Mouse (Mus musculus): ENCODE results near the gene Olfr1475. TPM values are rescaled to one million over a fixed set of nuclear protein-coding genes. Genes with fewer than 3 reads are reported as not detected.

Gene Olfr1475
- polyA plus RNA-seq (2015; fragmentation: Nextera tagmentation; extraction: Ambion mirVana): not detected in 2 replicates

GRCm38 (mm10) chr19:13480096-13480495, at the start of gene Olfr1475:
Gene Olfr1475 (minus strand): TSS chr19:13480196.

GRCm38 (mm10) chr19:13527613-13528012, 47.6 kb upstream of the Olfr1475 start, which contains the start of gene Olfr1480:
Gene Olfr1480 (plus strand): TSS chr19:13527913.

GRCm38 (mm10) chr19:13500246-13500645, 20.2 kb upstream of the Olfr1475 start, which contains the start of gene Olfr1477:
Gene Olfr1477 (plus strand): TSS chr19:13500546.

GRCm38 (mm10) chr19:13469265-13469664, 10.7 kb downstream of the Olfr1475 start, which contains the start of gene Olfr1474:
Gene Olfr1474 (plus strand): TSS chr19:13469565.

DNA sequence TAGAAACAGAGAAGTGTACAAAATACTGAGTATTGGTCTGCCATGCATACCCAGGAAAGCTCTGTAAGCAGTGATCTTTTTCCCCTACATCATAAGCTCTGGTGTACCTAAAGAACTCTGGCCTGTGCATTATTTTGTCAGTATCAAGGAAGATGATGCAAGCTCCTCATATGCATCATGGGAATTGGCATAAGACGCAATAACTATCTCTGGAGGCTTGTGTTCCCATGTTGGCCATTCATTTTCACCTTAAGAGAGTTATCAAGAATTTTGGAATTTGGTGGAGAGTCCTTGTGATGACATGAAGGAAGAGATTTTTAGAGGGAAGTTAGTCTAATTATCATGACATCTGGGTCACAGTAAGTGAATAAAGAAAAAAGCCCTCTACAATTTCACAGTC, 24.0 kb downstream of the Olfr1475 start, which contains the start of gene Olfr1472:
TSS of gene Olfr1472 (minus strand) at position 101 of the 400 bp plus-strand sequence.

GRCm38 (mm10) chr19:13443109-13443508, 36.9 kb downstream of the Olfr1475 start, which contains the start of gene Olfr1471:
Gene Olfr1471 (plus strand): TSS chr19:13443409.

Other genes with a start within 250 kb of the Olfr1475 start
- not detected in 2 replicates for gene Olfr1463, start 248.9 kb downstream of the Olfr1475 start, polyA plus RNA-seq (2015; fragmentation: Nextera tagmentation; extraction: Ambion mirVana)
- not detected in 2 replicates for gene Olfr1465, start 164.7 kb downstream of the Olfr1475 start, polyA plus RNA-seq (2015; fragmentation: Nextera tagmentation; extraction: Ambion mirVana)
- gene Olfr1466, start 141.3 kb downstream of the Olfr1475 start, polyA plus RNA-seq (2015; fragmentation: Nextera tagmentation; extraction: Ambion mirVana): not detected in 2 replicates
- not detected in 2 replicates for gene Olfr1467, start 118.0 kb downstream of the Olfr1475 start, polyA plus RNA-seq (2015; fragmentation: Nextera tagmentation; extraction: Ambion mirVana)
- gene Olfr1469, start 72.3 kb downstream of the Olfr1475 start, polyA plus RNA-seq (2015; fragmentation: Nextera tagmentation; extraction: Ambion mirVana): not detected in 2 replicates
- gene Olfr1471, start 36.8 kb downstream of the Olfr1475 start, polyA plus RNA-seq (2015; fragmentation: Nextera tagmentation; extraction: Ambion mirVana): not detected in 2 replicates
- not detected in 2 replicates for gene Olfr1472, start 24.1 kb downstream of the Olfr1475 start, polyA plus RNA-seq (2015; fragmentation: Nextera tagmentation; extraction: Ambion mirVana)
- gene Olfr1474, start 10.6 kb downstream of the Olfr1475 start, polyA plus RNA-seq (2015; fragmentation: Nextera tagmentation; extraction: Ambion mirVana): not detected in 2 replicates
- not detected in 2 replicates for gene Olfr1477, start 20.4 kb upstream of the Olfr1475 start, polyA plus RNA-seq (2015; fragmentation: Nextera tagmentation; extraction: Ambion mirVana)
- gene Olfr1480, start 47.7 kb upstream of the Olfr1475 start, polyA plus RNA-seq (2015; fragmentation: Nextera tagmentation; extraction: Ambion mirVana): not detected in 2 replicates
- gene Olfr1484, start 103.3 kb upstream of the Olfr1475 start, polyA plus RNA-seq (2015; fragmentation: Nextera tagmentation; extraction: Ambion mirVana): not detected in 2 replicates
- gene Olfr1487, start 137.2 kb upstream of the Olfr1475 start, polyA plus RNA-seq (2015; fragmentation: Nextera tagmentation; extraction: Ambion mirVana): not detected in 2 replicates
- gene Olfr1489, start 151.4 kb upstream of the Olfr1475 start, polyA plus RNA-seq (2015; fragmentation: Nextera tagmentation; extraction: Ambion mirVana): not detected in 2 replicates
- not detected in 2 replicates for gene Olfr1490, start 170.9 kb upstream of the Olfr1475 start, polyA plus RNA-seq (2015; fragmentation: Nextera tagmentation; extraction: Ambion mirVana)
- gene Olfr1491, start 217.1 kb upstream of the Olfr1475 start, polyA plus RNA-seq (2015; fragmentation: Nextera tagmentation; extraction: Ambion mirVana): not detected in 2 replicates
- gene Olfr1493-ps1, start 243.1 kb upstream of the Olfr1475 start, polyA plus RNA-seq (2015; fragmentation: Nextera tagmentation; extraction: Ambion mirVana): not detected in 2 replicates